Mouse (Mus musculus) limb, embryonic 11.5 days (tissue): ENCODE measurements at regions not wholly inside any gene's neighbourhood (a gene's known extent, or its start where the extent isn't known, plus 50 kb on each side); places are given as distances from the start of the nearest gene placed in this dataset.
"Not testable (repeated sequence)": the region's sequence is repeated elsewhere in the genome, so short reads cannot be mapped to it uniquely, and the experiment has no call there.

Experiments used
- ATAC-seq: fragments of 200-750 bp; cut with Nextera tagmentation; 2 replicates; pipeline ENCODE4 v1.8.0; 2017; ENCODE audit warnings: low read depth; ENCODE audit not compliant: insufficient number of reproducible peaks, low FRiP score, low TSS enrichment
- DNase-seq: peaks from one replicate; pipeline ENCODE4 v3.0.0-alpha.2; 2015; ENCODE audit warnings: low spot score
- H3K27ac ChIP-seq: fragments of 300-500 bp; sonication (generic); replicated peaks from 2 replicates; pipeline ENCODE4 v1.5.1; 2014; ENCODE audit warnings: low read depth, mild to moderate bottlenecking, low read length
- H3K27me3 ChIP-seq: fragments of 300-500 bp; sonication (generic); 2 replicates; pipeline ENCODE4 v1.6.1; 2014; ENCODE audit warnings: mild to moderate bottlenecking, low read length, mixed read lengths; ENCODE audit not compliant: control insufficient read depth, insufficient read depth
- H3K36me3 ChIP-seq: fragments of 300-500 bp; sonication (generic); 2 replicates; pipeline ENCODE4 v1.6.1; 2014; ENCODE audit warnings: mild to moderate bottlenecking, low read length, moderate library complexity, mixed read lengths; ENCODE audit not compliant: control insufficient read depth, insufficient read depth
- H3K4me1 ChIP-seq: fragments of 300-500 bp; sonication (generic); 2 replicates; pipeline ENCODE4 v1.6.1; 2014; ENCODE audit warnings: low read length, mixed read lengths; ENCODE audit not compliant: control insufficient read depth, insufficient read depth
- H3K4me2 ChIP-seq: fragments of 300-500 bp; sonication (generic); 2 replicates; pipeline ENCODE4 v1.6.1; 2014; ENCODE audit warnings: low read depth, mild to moderate bottlenecking, moderate library complexity; ENCODE audit not compliant: severe bottlenecking
- H3K4me3 ChIP-seq: fragments of 300-500 bp; sonication (generic); 2 replicates; pipeline ENCODE4 v1.5.1; 2014; ENCODE audit warnings: low read depth, low read length
- H3K9ac ChIP-seq: fragments of 300-500 bp; sonication (generic); 2 replicates; pipeline ENCODE4 v1.6.1; 2014; ENCODE audit warnings: mild to moderate bottlenecking, low read length
- H3K9me3 ChIP-seq: fragments of 300-500 bp; sonication (generic); 2 replicates; pipeline ENCODE4 v1.6.1; 2016; ENCODE audit warnings: low read length; ENCODE audit not compliant: control insufficient read depth
- WGBS: fragments of 180-500 bp; shearing (Covaris S2); extraction: QIAGEN DNeasy Blood & Tissue Kit; methylation state at CpG from one replicate; pipeline ENCODE4 v1.1.7; 2014; 5-methylcytosine and 5-hydroxymethylcytosine counted together

GRCm38 (mm10) chr2:51767507-51768135, 140.3 kb downstream of the Tas2r134 start:
- peaks cover 22% of the 10 kb centered on the region for H3K4me1 ChIP-seq
- ATAC-seq (peak; percentile 60), DNase-seq (peak; percentile 56)
- H3K27ac ChIP-seq = 0 out of 2 replicates have a peak overlapping the region, but pooled peaks have one; percentile 10
- WGBS = 34% methylated on average over 4 of the region's 4 CpGs
- no peak overlapping the region for H3K4me2 ChIP-seq
- H3K27me3 ChIP-seq = no peaks in the 10 kb centered on the region
- no peak overlapping the region for H3K4me3 ChIP-seq
- no peaks in the 10 kb centered on the region for H3K36me3 ChIP-seq
- H3K9ac ChIP-seq = no peak overlapping the region
- H3K9me3 ChIP-seq = no peaks in the 10 kb centered on the region

- no peak overlapping the region for H3K4me3 ChIP-seq
- ATAC-seq (no peak), DNase-seq (peak; percentile 65)
- H3K9me3 ChIP-seq = no peaks in the 10 kb centered on the region
- no peak overlapping the region for H3K9ac ChIP-seq
- H3K36me3 ChIP-seq = no peaks in the 10 kb centered on the region
- peaks cover 22% of the 10 kb centered on the region for H3K4me1 ChIP-seq
- peak overlapping the region; percentile 57 for H3K27ac ChIP-seq
- no peak overlapping the region for H3K4me2 ChIP-seq
- H3K27me3 ChIP-seq = no peaks in the 10 kb centered on the region
- WGBS = 46% methylated on average over 12 of the region's 12 CpGs
These were observed 141.3 kb downstream of the Tas2r134 start for GRCm38 (mm10) chr2:51768298-51769271.

- ATAC-seq = no peak
- H3K9ac ChIP-seq = no peak overlapping the region
- WGBS = 82% methylated on average over 1 of the region's 1 CpGs
- no peak for DNase-seq
- no peak overlapping the region for H3K4me2 ChIP-seq
- H3K4me3 ChIP-seq = no peak overlapping the region
- no peaks in the 10 kb centered on the region for H3K4me1 ChIP-seq
- no peaks in the 10 kb centered on the region for H3K27me3 ChIP-seq
- H3K9me3 ChIP-seq = no peaks in the 10 kb centered on the region
- no peak overlapping the region for H3K27ac ChIP-seq
- no peaks in the 10 kb centered on the region for H3K36me3 ChIP-seq
These were observed 149.8 kb downstream of the Rbm43 start for GRCm38 (mm10) chr2:51785169-51785568.

- no peak for DNase-seq
- Histone ChIP-seq H3K36me3 (no peaks in the 10 kb centered on the region), H3K4me1 (no peaks in the 10 kb centered on the region), H3K9me3 (no peaks in the 10 kb centered on the region), H3K9ac (no peak overlapping the region), H3K4me2 (no peak overlapping the region), H3K27ac (no peak overlapping the region), H3K27me3 (no peaks in the 10 kb centered on the region), H3K4me3 (no peak overlapping the region)
- ATAC-seq = no peak
- WGBS = 83% methylated on average over 3 of the region's 3 CpGs
These were observed 146.1 kb downstream of the Rbm43 start for GRCm38 (mm10) chr2:51788896-51789295.

- WGBS = 87% methylated on average over 2 of the region's 2 CpGs
These were observed 141.7 kb downstream of the Rbm43 start for GRCm38 (mm10) chr2:51793291-51793690.

GRCm38 (mm10) chr2:51799856-51800255, 135.1 kb downstream of the Rbm43 start:
- no peaks in the 10 kb centered on the region for H3K9me3 ChIP-seq

More at GRCm38 (mm10) chr2:51793291-51793690, 141.7 kb downstream of the Rbm43 start:
- not testable (repeated sequence) for H3K9ac ChIP-seq, H3K4me3 ChIP-seq, H3K4me1 ChIP-seq, H3K36me3 ChIP-seq, DNase-seq, H3K4me2 ChIP-seq, H3K27ac ChIP-seq, H3K27me3 ChIP-seq, H3K9me3 ChIP-seq, ATAC-seq

GRCm38 (mm10) chr2:51822976-51823375, 112.0 kb downstream of the Rbm43 start:
- no peak overlapping the region for H3K27ac ChIP-seq
- no peaks in the 10 kb centered on the region for H3K36me3 ChIP-seq
- no peak for ATAC-seq
- no peak for DNase-seq
- H3K27me3 ChIP-seq = no peaks in the 10 kb centered on the region
- 53% methylated on average over 2 of the region's 2 CpGs for WGBS
- H3K4me2 ChIP-seq = no peak overlapping the region
- no peaks in the 10 kb centered on the region for H3K9me3 ChIP-seq
- no peaks in the 10 kb centered on the region for H3K4me1 ChIP-seq
- H3K4me3 ChIP-seq = no peak overlapping the region
- no peak overlapping the region for H3K9ac ChIP-seq

More at GRCm38 (mm10) chr2:51799856-51800255, 135.1 kb downstream of the Rbm43 start:
- Histone ChIP-seq H3K9ac (no peak overlapping the region), H3K27me3 (no peaks in the 10 kb centered on the region), H3K27ac (no peak overlapping the region), H3K4me1 (no peaks in the 10 kb centered on the region), H3K36me3 (no peaks in the 10 kb centered on the region), H3K4me3 (no peak overlapping the region), H3K4me2 (no peak overlapping the region)
- ATAC-seq (no peak), DNase-seq (no peak)
- 88% methylated on average over 1 of the region's 1 CpGs for WGBS

- H3K4me3 ChIP-seq = no peak overlapping the region
- WGBS = 40% methylated on average over 7 of the region's 7 CpGs
- no peak overlapping the region for H3K4me2 ChIP-seq
- no peak for ATAC-seq
- H3K4me1 ChIP-seq = no peaks in the 10 kb centered on the region
- no peaks in the 10 kb centered on the region for H3K36me3 ChIP-seq
- no peaks in the 10 kb centered on the region for H3K27me3 ChIP-seq
- H3K9me3 ChIP-seq = no peaks in the 10 kb centered on the region
- DNase-seq = peak; percentile 70
- H3K9ac ChIP-seq = no peak overlapping the region
- no peak overlapping the region for H3K27ac ChIP-seq
These were observed 104.5 kb downstream of the Rbm43 start for GRCm38 (mm10) chr2:51830286-51830944.
